Mouse (Mus musculus): ENCODE results near the gene Nr1i2. TPM values are rescaled to one million over a fixed set of nuclear protein-coding genes. Genes with fewer than 3 reads are reported as not detected.

Gene Nr1i2
- polyA plus RNA-seq, 1 experiment from 2014 or later = 0.07 TPM

GRCm38 (mm10) chr16:38283300-38283699 is 11.3 kb downstream of the Nr1i2 start:
- Histone ChIP-seq H3K4me2 (no peak overlapping the region), H3K9ac (no peak overlapping the region), H3K27ac (replicated peaks) (no peak overlapping the region; the same call in 1 of the 2 replicates), H3K4me3 (no peak overlapping the region), H3K36me3 (no peaks in the 10 kb centered on the region), H3K4me1 (replicated peaks) (peaks cover 8% of the 10 kb centered on the region), H3K27me3 (no peaks in the 10 kb centered on the region), H3K9me3 (no peaks in the 10 kb centered on the region)
- ATAC-seq (ENCODE audit: low read depth) = no peak
- 11% methylated on average over 3 of the region's 3 CpGs for WGBS

GRCm38 (mm10) chr16:38282559-38283160 is 12.0 kb downstream of the Nr1i2 start:
- Histone ChIP-seq H3K27me3 (no peaks in the 10 kb centered on the region), H3K9ac (no peak overlapping the region), H3K4me1 (replicated peaks) (peaks cover 8% of the 10 kb centered on the region), H3K4me3 (no peak overlapping the region), H3K4me2 (no peak overlapping the region), H3K27ac (replicated peaks) (no peak overlapping the region), H3K9me3 (no peaks in the 10 kb centered on the region), H3K36me3 (no peaks in the 10 kb centered on the region)
- WGBS = 85% methylated on average over 7 of the region's 7 CpGs
- no peak for ATAC-seq (ENCODE audit: low read depth)

- Histone ChIP-seq H3K9ac (no peak overlapping the region), H3K27ac (replicated peaks) (no peak overlapping the region), H3K9me3 (no peaks in the 10 kb centered on the region), H3K36me3 (no peaks in the 10 kb centered on the region), H3K4me2 (no peak overlapping the region), H3K27me3 (no peaks in the 10 kb centered on the region), H3K4me1 (replicated peaks) (peaks cover 8% of the 10 kb centered on the region), H3K4me3 (no peak overlapping the region)
- 85% methylated on average over 7 of the region's 7 CpGs for WGBS
- ATAC-seq (ENCODE audit: low read depth) = no peak
Observed at GRCm38 (mm10) chr16:38280951-38281350, 13.7 kb downstream of the Nr1i2 start.

GRCm38 (mm10) chr16:38279794-38280193 is 14.8 kb downstream of the Nr1i2 start:
- Histone ChIP-seq H3K4me1 (replicated peaks) (peaks cover 8% of the 10 kb centered on the region), H3K27ac (replicated peaks) (no peak overlapping the region), H3K4me2 (no peak overlapping the region), H3K9me3 (no peaks in the 10 kb centered on the region), H3K9ac (no peak overlapping the region), H3K27me3 (no peaks in the 10 kb centered on the region), H3K36me3 (no peaks in the 10 kb centered on the region), H3K4me3 (no peak overlapping the region)
- no peak for ATAC-seq (ENCODE audit: low read depth)
- 95% methylated on average over 5 of the region's 5 CpGs for WGBS

GRCm38 (mm10) chr16:38274737-38275136 is 19.9 kb downstream of the Nr1i2 start:
- Histone ChIP-seq H3K4me1 (replicated peaks) (peaks cover 10% of the 10 kb centered on the region; the same call in 1 of the 2 replicates), H3K36me3 (no peaks in the 10 kb centered on the region), H3K9me3 (no peaks in the 10 kb centered on the region), H3K27me3 (no peaks in the 10 kb centered on the region), H3K4me2 (no peak overlapping the region), H3K9ac (no peak overlapping the region), H3K4me3 (no peak overlapping the region), H3K27ac (replicated peaks) (no peak overlapping the region)
- 73% methylated on average over 2 of the region's 2 CpGs for WGBS
- ATAC-seq (ENCODE audit: low read depth) = no peak

GRCm38 (mm10) chr16:38272483-38272882 is 22.1 kb downstream of the Nr1i2 start:
- H3K4me2 ChIP-seq = no peak overlapping the region
- H3K9me3 ChIP-seq = no peaks in the 10 kb centered on the region
- H3K36me3 ChIP-seq = no peaks in the 10 kb centered on the region
- no peak overlapping the region for H3K27ac ChIP-seq (replicated peaks)
- no peak overlapping the region for H3K4me3 ChIP-seq
- no peak for ATAC-seq (ENCODE audit: low read depth)
- no peak overlapping the region for H3K9ac ChIP-seq
- H3K4me1 ChIP-seq (replicated peaks) = peaks cover 10% of the 10 kb centered on the region; the same call in 1 of the 2 replicates
- 29% methylated on average over 5 of the region's 5 CpGs for WGBS
- no peaks in the 10 kb centered on the region for H3K27me3 ChIP-seq

GRCm38 (mm10) chr16:38271601-38272000 is 23.0 kb downstream of the Nr1i2 start:
- no peak overlapping the region for H3K9ac ChIP-seq
- no peak overlapping the region for H3K4me3 ChIP-seq
- no peaks in the 10 kb centered on the region for H3K9me3 ChIP-seq
- 81% methylated on average over 3 of the region's 3 CpGs for WGBS
- peaks cover 10% of the 10 kb centered on the region; the same call in 1 of the 2 replicates for H3K4me1 ChIP-seq (replicated peaks)
- no peak for ATAC-seq (ENCODE audit: low read depth)
- no peaks in the 10 kb centered on the region for H3K27me3 ChIP-seq
- H3K27ac ChIP-seq (replicated peaks) = no peak overlapping the region
- H3K4me2 ChIP-seq = no peak overlapping the region
- H3K36me3 ChIP-seq = no peaks in the 10 kb centered on the region

- H3K4me1 ChIP-seq (replicated peaks) = no peaks in the 10 kb centered on the region
- H3K9ac ChIP-seq = no peak overlapping the region
- no peaks in the 10 kb centered on the region for H3K36me3 ChIP-seq
- H3K9me3 ChIP-seq = no peaks in the 10 kb centered on the region
- no peak overlapping the region for H3K4me3 ChIP-seq
- 92% methylated on average over 9 of the region's 9 CpGs for WGBS
- no peak overlapping the region for H3K4me2 ChIP-seq
- no peak overlapping the region for H3K27ac ChIP-seq (replicated peaks)
- no peaks in the 10 kb centered on the region for H3K27me3 ChIP-seq
- no peak for ATAC-seq (ENCODE audit: low read depth)
Observed at GRCm38 (mm10) chr16:38255927-38256326, 38.7 kb downstream of the Nr1i2 start.

- H3K9ac ChIP-seq = no peak overlapping the region
- no peak overlapping the region for H3K4me2 ChIP-seq
- H3K27ac ChIP-seq (replicated peaks) = no peak overlapping the region
- no peaks in the 10 kb centered on the region for H3K9me3 ChIP-seq
- no peaks in the 10 kb centered on the region for H3K4me1 ChIP-seq (replicated peaks)
- no peak for ATAC-seq (ENCODE audit: low read depth)
- whole genome bisulfite sequencing = 80% methylated on average over 4 of the region's 4 CpGs
- no peaks in the 10 kb centered on the region for H3K36me3 ChIP-seq
- H3K27me3 ChIP-seq = no peaks in the 10 kb centered on the region
- H3K4me3 ChIP-seq = no peak overlapping the region
Observed at GRCm38 (mm10) chr16:38255107-38255506, 39.5 kb downstream of the Nr1i2 start.

GRCm38 (mm10) chr16:38254001-38254400 is 40.6 kb downstream of the Nr1i2 start:
- H3K9me3 ChIP-seq = no peaks in the 10 kb centered on the region
- 90% methylated on average over 14 of the region's 14 CpGs for WGBS
- no peaks in the 10 kb centered on the region for H3K27me3 ChIP-seq
- no peak overlapping the region for H3K9ac ChIP-seq
- ATAC-seq (ENCODE audit: low read depth) = no peak
- H3K36me3 ChIP-seq = no peaks in the 10 kb centered on the region
- H3K4me3 ChIP-seq = no peak overlapping the region
- H3K27ac ChIP-seq (replicated peaks) = no peak overlapping the region
- no peak overlapping the region for H3K4me2 ChIP-seq
- no peaks in the 10 kb centered on the region for H3K4me1 ChIP-seq (replicated peaks)

GRCm38 (mm10) chr16:38250467-38250866 is 44.2 kb downstream of the Nr1i2 start:
- Histone ChIP-seq H3K4me2 (no peak overlapping the region), H3K9ac (no peak overlapping the region), H3K36me3 (0 out of 2 replicates have a peak, but pooled peaks cover 4% of the 10 kb centered on the region), H3K27me3 (no peaks in the 10 kb centered on the region), H3K27ac (replicated peaks) (no peak overlapping the region), H3K4me1 (replicated peaks) (peaks cover 4% of the 10 kb centered on the region), H3K4me3 (no peak overlapping the region), H3K9me3 (no peaks in the 10 kb centered on the region)
- no peak for ATAC-seq (ENCODE audit: low read depth)
- WGBS = 88% methylated on average over 6 of the region's 6 CpGs

GRCm38 (mm10) chr16:38248331-38248961 is 46.2 kb downstream of the Nr1i2 start:
- H3K9ac ChIP-seq = no peak overlapping the region
- peaks cover 4% of the 10 kb centered on the region for H3K4me1 ChIP-seq (replicated peaks)
- 0 out of 2 replicates have a peak, but pooled peaks cover 9% of the 10 kb centered on the region for H3K36me3 ChIP-seq
- no peak overlapping the region for H3K4me2 ChIP-seq
- no peaks in the 10 kb centered on the region for H3K9me3 ChIP-seq
- 46% methylated on average over 13 of the region's 13 CpGs for WGBS
- peak; percentile 30; the same call in 1 of the 2 replicates for ATAC-seq (ENCODE audit: low read depth)
- H3K27me3 ChIP-seq = no peaks in the 10 kb centered on the region
- H3K27ac ChIP-seq (replicated peaks) = no peak overlapping the region
- H3K4me3 ChIP-seq = no peak overlapping the region
